25 mouse cellular contexts compared by ENCODE assay signal in the genomic region with DNA sequence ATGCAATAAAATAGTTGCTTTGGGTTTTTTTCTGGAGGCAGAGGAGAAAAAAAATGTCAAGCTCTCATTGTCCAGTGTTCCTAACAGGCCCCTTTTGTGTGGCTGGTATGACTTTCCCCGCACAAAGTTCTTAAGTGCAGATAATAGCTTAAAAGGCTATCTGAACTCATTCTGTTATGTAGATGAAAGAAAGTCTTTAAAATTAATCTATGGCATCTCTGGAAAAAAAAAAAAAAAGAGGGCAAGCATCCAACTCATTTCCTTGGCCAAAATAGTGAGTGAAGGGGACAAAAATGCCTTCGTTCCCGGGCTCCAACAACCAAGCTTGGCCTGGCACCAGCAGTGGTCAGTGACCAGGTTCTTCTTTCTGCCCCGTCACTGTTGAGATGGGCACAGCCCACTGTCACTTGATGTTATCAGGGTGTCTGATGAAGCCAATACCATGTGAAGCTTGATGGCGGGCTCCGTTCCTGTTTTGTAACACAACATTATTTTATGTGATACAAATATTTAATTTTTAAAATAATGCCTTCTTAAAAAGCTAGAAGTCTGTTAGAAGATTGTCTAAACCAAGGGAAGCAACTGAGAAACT. TPM values are rescaled to one million over a fixed set of nuclear protein-coding genes. Genes with fewer than 3 reads are reported as not detected.
DNase-seq lines count a peak whose midpoint lies in the region; ATAC-seq and TF ChIP-seq lines count a peak whose summit lies in the region.
"Had no signal": no experiment of that assay in that cellular context is flagged by ENCODE, and none has a peak within 500 bp of the region (broad histone marks: within the 10 kb centered on the region; RNA-seq: fewer than 3 reads in every experiment).

No protein-coding gene starts in this region.

- no peaks in the 10 kb centered on the region for H3K79me2 ChIP-seq in MEL (ENCODE audit: control insufficient read depth, insufficient read depth, low read length, poor library complexity)

- WGBS in heart, embryonic 11.5 days (ENCODE audit: insufficient replicate concordance), result 82% methylated on average over 6 of the region's 6 CpGs
- 61% methylated on average over 6 of the region's 6 CpGs for WGBS in lung, embryonic 14.5 days
- 83% methylated on average over 6 of the region's 6 CpGs for WGBS in kidney, embryonic 15.5 days

- DNase-seq in heart, adult 11 months, result peak; percentile 82
- peak; percentile 54 for DNase-seq in lung, embryonic 14.5 days
- no peak for DNase-seq in lung, postnatal 14 days
- DNase-seq in MEL (ENCODE audit: low read depth, low spot score), result no peak
- DNase-seq in kidney, adult 9 months, result no peak
- DNase-seq: adrenal gland, adult 2 months; adrenal gland, postnatal 14 days; cerebellum, adult 11-12 months; cerebellum, adult 8-10 months; cerebellum, postnatal 14 days; forebrain, postnatal 0 days; gastrocnemius, postnatal 14 days; heart, adult 18-20 months had no signal

- H3K36me3 ChIP-seq in heart, embryonic 11.5 days (ENCODE audit: control insufficient read depth, insufficient read depth, low read length), result no peaks in the 10 kb centered on the region
- no peaks in the 10 kb centered on the region for H3K36me3 ChIP-seq in lung, embryonic 14.5 days (ENCODE audit: insufficient read depth)
- peaks cover 0 to 13% of the 10 kb centered on the region in 2 experiments; a peak in 2 of 4 replicates for H3K36me3 ChIP-seq in MEL (ENCODE audit: control insufficient read depth in 1 of 2, insufficient read depth in 2 of 2, low read length in 2 of 2)
- no peaks in the 10 kb centered on the region for H3K36me3 ChIP-seq in kidney, embryonic 15.5 days
- H3K36me3 ChIP-seq: embryonic facial prominence, embryonic 12.5 days; embryonic facial prominence, embryonic 15.5 days; heart, embryonic 10.5 days; hindbrain, embryonic 10.5 days; hindbrain, embryonic 13.5 days had no signal

- no peak overlapping the region for H3K27ac ChIP-seq in heart, embryonic 11.5 days (ENCODE audit: low read depth, low read length)
- no peak overlapping the region for H3K27ac ChIP-seq in lung, embryonic 14.5 days (ENCODE audit: low read depth)
- no peak overlapping the region for H3K27ac ChIP-seq in MEL (ENCODE audit: control insufficient read depth, low read depth, low read length)
- peak overlapping the region; percentile 82 for H3K27ac ChIP-seq in brown adipose tissue, adult 24 weeks (replicated peaks; ENCODE audit: low read depth, low read length)
- no peak overlapping the region for H3K27ac ChIP-seq in kidney, embryonic 15.5 days
- H3K27ac ChIP-seq: embryonic facial prominence, embryonic 12.5 days; embryonic facial prominence, embryonic 15.5 days; heart, embryonic 10.5 days; hindbrain, embryonic 10.5 days; hindbrain, embryonic 13.5 days; hindbrain, postnatal 0 days had no signal

- H3K27me3 ChIP-seq in heart, embryonic 11.5 days (ENCODE audit: control insufficient read depth, insufficient read depth, low read length), result no peaks in the 10 kb centered on the region
- H3K27me3 ChIP-seq in lung, embryonic 14.5 days (ENCODE audit: insufficient read depth, low read length), result no peaks in the 10 kb centered on the region
- H3K27me3 ChIP-seq in MEL (ENCODE audit: control insufficient read depth in 1 of 2, insufficient read depth in 2 of 2, low read length in 2 of 2), result no peaks in the 10 kb centered on the region
- no peaks in the 10 kb centered on the region for H3K27me3 ChIP-seq in kidney, embryonic 15.5 days
- H3K27me3 ChIP-seq: embryonic facial prominence, embryonic 12.5 days; embryonic facial prominence, embryonic 15.5 days had no signal

- TF ChIP-seq RAD21 in MEL (IDR thresholded peaks at IDR 0.05; ENCODE audit: low read depth, low read length), result no peak

- TF ChIP-seq EP300 in MEL (IDR thresholded peaks at IDR 0.05; ENCODE audit: low read depth in 1 of 2, low read length in 2 of 2), result no peak

- ATAC-seq in heart, embryonic 11.5 days (replicated peaks; ENCODE audit: insufficient number of reproducible peaks, low FRiP score, low TSS enrichment), result no peak
- ATAC-seq in lung, embryonic 14.5 days (ENCODE audit: insufficient read depth), result no peak
- ATAC-seq in kidney, embryonic 15.5 days (replicated peaks; ENCODE audit: low FRiP score), result no peak
- ATAC-seq: forebrain, embryonic 14.5 days; forebrain, postnatal 0 days; hindbrain, postnatal 0 days; inflammation-experienced regulatory T-cells, adult 6 months; intestine, embryonic 16.5 days had no signal

- no peak for TF ChIP-seq CTCF in lung, embryonic 14.5 days (IDR thresholded peaks at IDR 0.05; ENCODE audit: low read depth)
- TF ChIP-seq CTCF in MEL (IDR thresholded peaks at IDR 0.05 in 2 of 3, conservative IDR thresholded peaks at IDR 0.05 in 1 of 3; ENCODE audit: control insufficient read depth in 1 of 3, insufficient read depth in 1 of 3, low read depth in 2 of 3, low read length in 3 of 3, poor library complexity in 1 of 3, severe bottlenecking in 1 of 3), result no peak

- peaks cover 4% of the 10 kb centered on the region; the same call in 1 of the 2 replicates for H3K4me1 ChIP-seq in heart, embryonic 11.5 days (ENCODE audit: control insufficient read depth, insufficient read depth, low read length)
- H3K4me1 ChIP-seq in lung, embryonic 14.5 days (ENCODE audit: insufficient read depth), result peaks cover 7% of the 10 kb centered on the region; the same call in 1 of the 2 replicates
- H3K4me1 ChIP-seq in MEL (ENCODE audit: control insufficient read depth in 1 of 2, insufficient read depth in 2 of 2, low read length in 2 of 2), result peaks cover 5 to 17% of the 10 kb centered on the region in 2 experiments
- H3K4me1 ChIP-seq in brown adipose tissue, adult 24 weeks (ENCODE audit: control insufficient read depth, insufficient read depth, insufficient read length, low read length), result peaks cover 24% of the 10 kb centered on the region
- H3K4me1 ChIP-seq in kidney, embryonic 15.5 days, result no peaks in the 10 kb centered on the region
- H3K4me1 ChIP-seq: embryonic facial prominence, embryonic 12.5 days; embryonic facial prominence, embryonic 15.5 days; hindbrain, embryonic 13.5 days had no signal

- TF ChIP-seq POLR2A in MEL (IDR thresholded peaks at IDR 0.05; ENCODE audit: control insufficient read depth in 1 of 2, insufficient read depth in 1 of 2, low read depth in 1 of 2, low read length in 2 of 2, poor library complexity in 1 of 2), result no peak

- no peak overlapping the region for H3K4me2 ChIP-seq in heart, embryonic 11.5 days
- no peak overlapping the region for H3K4me2 ChIP-seq in lung, embryonic 14.5 days
- H3K4me2 ChIP-seq in kidney, embryonic 15.5 days, result no peak overlapping the region
- H3K4me2 ChIP-seq: embryonic facial prominence, embryonic 12.5 days; embryonic facial prominence, embryonic 15.5 days; hindbrain, embryonic 13.5 days had no signal

- no peak overlapping the region for H3K9ac ChIP-seq in heart, embryonic 11.5 days (ENCODE audit: low read depth, low read length)
- no peak overlapping the region for H3K9ac ChIP-seq in lung, embryonic 14.5 days
- H3K9ac ChIP-seq in MEL (ENCODE audit: control insufficient read depth, low read depth, low read length, poor library complexity, severe bottlenecking), result no peak overlapping the region
- no peak overlapping the region for H3K9ac ChIP-seq in kidney, embryonic 15.5 days
- H3K9ac ChIP-seq: embryonic facial prominence, embryonic 12.5 days; embryonic facial prominence, embryonic 15.5 days; forebrain, postnatal 0 days; hindbrain, embryonic 13.5 days had no signal

- H3K4me3 ChIP-seq in heart, embryonic 11.5 days (ENCODE audit: low read depth, low read length), result no peak overlapping the region
- no peak overlapping the region for H3K4me3 ChIP-seq in lung, embryonic 14.5 days (ENCODE audit: low read depth, low read length)
- no peak overlapping the region for H3K4me3 ChIP-seq in MEL (ENCODE audit: control insufficient read depth in 1 of 2, insufficient read depth in 1 of 2, low read depth in 2 of 2, low read length in 2 of 2)
- H3K4me3 ChIP-seq in brown adipose tissue, adult 24 weeks (ENCODE audit: insufficient read depth, low read depth, low read length), result no peak overlapping the region
- no peak overlapping the region for H3K4me3 ChIP-seq in kidney, embryonic 15.5 days (replicated peaks)
- H3K4me3 ChIP-seq: embryonic facial prominence, embryonic 12.5 days; embryonic facial prominence, embryonic 15.5 days; heart, embryonic 10.5 days; hindbrain, embryonic 10.5 days; hindbrain, embryonic 13.5 days had no signal

- H3K9me3 ChIP-seq in heart, embryonic 11.5 days (replicated peaks; ENCODE audit: control insufficient read depth, low read length), result no peaks in the 10 kb centered on the region
- H3K9me3 ChIP-seq in lung, embryonic 14.5 days (ENCODE audit: low read depth, low read length), result no peaks in the 10 kb centered on the region
- H3K9me3 ChIP-seq in MEL (replicated peaks; ENCODE audit: insufficient read depth, low read length), result no peaks in the 10 kb centered on the region
- no peaks in the 10 kb centered on the region for H3K9me3 ChIP-seq in kidney, embryonic 15.5 days (replicated peaks)
- H3K9me3 ChIP-seq: embryonic facial prominence, embryonic 12.5 days; embryonic facial prominence, embryonic 15.5 days; heart, embryonic 10.5 days; hindbrain, embryonic 10.5 days; hindbrain, embryonic 13.5 days had no signal

TF ChIP-seq in MEL, 35 proteins besides CTCF, POLR2A, EP300 and RAD21:
- TF ChIP-seq ZNF384 (IDR thresholded peaks at IDR 0.05; ENCODE audit: low read depth, low read length) (peak; percentile 26; the same call in 1 of the 2 replicates), KAT2A (conservative IDR thresholded peaks at IDR 0.05; ENCODE audit: low read depth, low read length) (no peak)
TF ChIP-seq in MEL: peak in this region for 1.

RNA-seq across cellular contexts. Expression of a gene that starts 21.7 kb away (rescaled TPM):
- polyA plus RNA-seq in heart, embryonic 11.5 days (2014; fragmentation: Nextera tagmentation; extraction: Ambion mirVana), result 128 and 152 TPM in 2 replicates
- 97.3 and 97.5 TPM in 2 replicates for polyA plus RNA-seq in lung, embryonic 14.5 days (2014; fragmentation: Nextera tagmentation; extraction: Ambion mirVana)
- 1.0 and 2.1 TPM in 2 replicates for total RNA-seq in MEL (2012; rRNA removed)
- polyA plus RNA-seq in MEL (2012; ENCODE audit: insufficient read depth in 1 of 2, insufficient read length in 2 of 2, low read depth in 1 of 2, low replicate concordance in 2 of 2, missing spikeins in 1 of 2), result 1 to 10 TPM in 1 of 2 experiments, not detected in 1; 2.7 TPM
- 14.9 and 28.2 TPM in 2 replicates for polyA plus RNA-seq in brown adipose tissue, adult 24 weeks (2012; ENCODE audit: insufficient read depth, insufficient read length, missing spikeins)
- polyA plus RNA-seq in kidney, embryonic 15.5 days (2015; fragmentation: Nextera tagmentation; extraction: Ambion mirVana), result 69.9 and 74.6 TPM in 2 replicates

Comparison
In these comparisons a context has a peak if more than half of its experiments do, and no peak if none do; other contexts are left out.
1. DNase-seq: peak in heart, adult 11 months (single experiment) and lung, embryonic 14.5 days (single experiment); none in lung, postnatal 14 days (single experiment), MEL (single experiment) and kidney, adult 9 months (single experiment).